Mouse (Mus musculus) layer of hippocampus, postnatal 36 days (tissue): Measurements from ENCODE around the gene Asb8. TPM values are rescaled to one million over a fixed set of nuclear protein-coding genes. Genes with fewer than 3 reads are reported as not detected.

Source experiments
- DNase-seq, 2 experiments: peaks; one replicate each; pipeline ENCODE4 v3.0.0; 2022
- total RNA-seq, 2 experiments: library from RNA; stranded (reverse); gene quantifications; 2 replicates each; pipeline ENCODE4 v1.2.3; 2021

Gene Asb8
- 10 to 100 TPM; 46.6 to 52.1 TPM for total RNA-seq

DNA sequence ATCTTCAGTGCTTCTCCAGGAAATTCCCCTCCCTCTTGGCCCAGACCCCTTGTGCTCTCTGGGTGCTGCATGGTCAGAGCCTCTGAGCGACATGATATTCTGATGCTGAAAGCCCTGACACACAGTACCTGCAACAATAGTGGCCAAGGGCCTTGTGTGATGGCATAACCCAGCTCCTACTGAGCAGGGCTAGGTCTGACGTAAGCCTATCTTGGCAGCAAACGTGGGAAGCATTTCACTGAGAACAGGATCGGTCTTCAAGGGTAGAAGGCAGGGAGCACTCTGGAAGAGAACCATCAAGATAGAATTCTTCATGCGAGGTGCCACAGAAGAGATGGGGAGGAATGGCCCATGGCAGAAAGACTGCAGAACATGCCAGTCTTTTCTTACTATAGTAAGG, at the start of gene Asb8:
Asb8 (minus strand) TSS at position 101 of the 400 bp plus-strand sequence.
- DNase-seq, result no peak

DNA sequence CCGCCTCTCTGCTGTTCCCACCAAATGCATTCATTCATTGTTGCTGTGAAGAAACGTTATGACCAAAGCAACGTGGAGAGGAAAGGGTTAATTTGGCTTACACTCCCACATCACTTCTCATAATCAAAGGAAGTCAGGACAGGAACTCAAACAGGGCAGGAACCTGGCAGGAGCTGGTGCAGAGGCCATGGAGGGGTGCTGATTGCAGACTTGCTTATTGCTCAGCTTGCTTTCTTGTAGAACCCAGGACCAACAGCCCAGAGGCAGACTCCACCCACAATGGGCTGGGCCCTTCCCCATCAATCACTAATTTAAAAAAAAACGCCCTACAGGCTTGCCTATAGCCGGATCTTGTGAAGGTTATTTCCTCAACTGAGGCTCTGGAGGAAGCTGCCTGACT, 48.7 kb upstream of the Asb8 start:
- no peak for DNase-seq

- DNase-seq, result no peak
Measured at GRCm38 (mm10) chr15:98213336-98213870, 48.0 kb upstream of the Asb8 start.

- DNase-seq, result no peak
Measured at GRCm38 (mm10) chr15:98209676-98210075, 44.3 kb upstream of the Asb8 start.

GRCm38 (mm10) chr15:98195442-98195841, 30.0 kb upstream of the Asb8 start, which contains the start of gene Olfr288:
Gene Olfr288, minus strand, starts transcription at chr15:98195542.
- DNase-seq, result no peak

GRCm38 (mm10) chr15:98184456-98184855, 19.0 kb upstream of the Asb8 start:
- DNase-seq, result no peak

GRCm38 (mm10) chr15:98181856-98182570, 16.6 kb upstream of the Asb8 start:
- DNase-seq, result no peak

GRCm38 (mm10) chr15:98181132-98181711, 15.8 kb upstream of the Asb8 start:
- DNase-seq, result peak; percentile 85 to 89

GRCm38 (mm10) chr15:98180567-98181131, 15.2 kb upstream of the Asb8 start:
- DNase-seq, result no peak

DNA sequence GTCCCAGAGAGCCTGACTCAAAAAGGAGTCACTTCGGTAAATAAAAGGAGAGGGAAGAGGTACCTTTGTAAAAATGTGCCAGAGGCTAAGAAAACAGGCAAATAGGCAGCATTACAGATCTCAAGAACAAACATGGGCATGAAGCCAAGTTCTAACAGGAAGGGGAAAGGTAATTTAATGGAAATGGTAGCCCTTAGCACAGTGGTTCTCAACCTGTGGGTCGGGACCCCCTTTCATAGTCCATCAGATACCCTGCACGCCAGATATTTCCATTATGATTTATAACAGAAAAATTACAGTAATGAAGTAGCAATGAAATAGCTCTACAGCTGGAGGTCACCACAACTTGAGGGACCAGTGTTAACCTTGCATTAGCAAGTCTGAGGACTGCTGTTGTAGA, 11.9 kb upstream of the Asb8 start:
- DNase-seq, result no peak

- DNase-seq, result peak; percentile 65 to 66
Measured at GRCm38 (mm10) chr15:98173821-98174220, 8.4 kb upstream of the Asb8 start.

- DNase-seq, result no peak
Measured at GRCm38 (mm10) chr15:98172113-98172512, 6.7 kb upstream of the Asb8 start.

- no peak for DNase-seq
Measured at GRCm38 (mm10) chr15:98170917-98171316, 5.5 kb upstream of the Asb8 start.

GRCm38 (mm10) chr15:98170365-98170764, 4.9 kb upstream of the Asb8 start:
- DNase-seq, result peak; percentile 54 to 62

- DNase-seq, result peak in 1 of 2 experiments; percentile 13
Measured at GRCm38 (mm10) chr15:98168622-98169004, 3.2 kb upstream of the Asb8 start.

GRCm38 (mm10) chr15:98167645-98168621, 2.5 kb upstream of the Asb8 start:
- peak; percentile 90 to 91 for DNase-seq

DNA sequence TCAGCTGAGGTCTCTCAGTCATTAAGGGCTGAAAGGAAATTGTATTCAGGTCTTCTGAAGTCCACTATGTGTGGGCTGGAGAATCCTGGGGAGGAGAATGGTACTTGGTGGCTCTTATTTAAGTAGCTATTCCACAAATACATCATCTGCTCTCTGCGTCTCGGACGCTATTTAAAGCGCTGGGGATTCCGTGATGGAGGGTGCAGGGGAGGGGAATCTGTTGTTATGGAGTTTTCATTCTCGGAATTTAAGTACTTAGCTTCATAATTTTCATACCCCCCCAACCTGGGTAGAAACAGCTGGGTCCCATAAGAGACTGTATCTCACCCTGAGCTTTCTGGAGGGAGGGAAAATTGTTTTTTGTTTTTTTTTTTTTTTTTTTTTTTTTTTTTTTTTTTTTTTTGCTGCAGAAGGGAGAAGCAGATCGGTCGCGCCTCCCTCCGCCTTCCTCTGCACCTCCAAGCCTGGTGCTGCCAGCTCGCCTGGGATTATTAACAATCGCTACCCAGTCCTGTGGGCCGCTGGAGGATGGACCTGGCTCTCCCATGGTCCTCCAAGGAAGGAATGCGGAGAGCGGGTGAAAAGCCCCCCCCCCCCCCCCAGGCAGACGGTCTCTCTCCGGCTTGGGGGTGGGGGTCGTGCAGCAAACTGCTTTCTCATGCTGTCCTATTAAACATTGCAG, 1.7 kb upstream of the Asb8 start, which contains the start of gene Ccdc184:
Ccdc184 (plus strand) TSS at position 196 of the 682 bp plus-strand sequence.
- DNase-seq, result no peak

GRCm38 (mm10) chr15:98162561-98162960, 2.9 kb downstream of the Asb8 start:
- no peak for DNase-seq

GRCm38 (mm10) chr15:98161026-98161805, 4.2 kb downstream of the Asb8 start:
- DNase-seq, result no peak

DNA sequence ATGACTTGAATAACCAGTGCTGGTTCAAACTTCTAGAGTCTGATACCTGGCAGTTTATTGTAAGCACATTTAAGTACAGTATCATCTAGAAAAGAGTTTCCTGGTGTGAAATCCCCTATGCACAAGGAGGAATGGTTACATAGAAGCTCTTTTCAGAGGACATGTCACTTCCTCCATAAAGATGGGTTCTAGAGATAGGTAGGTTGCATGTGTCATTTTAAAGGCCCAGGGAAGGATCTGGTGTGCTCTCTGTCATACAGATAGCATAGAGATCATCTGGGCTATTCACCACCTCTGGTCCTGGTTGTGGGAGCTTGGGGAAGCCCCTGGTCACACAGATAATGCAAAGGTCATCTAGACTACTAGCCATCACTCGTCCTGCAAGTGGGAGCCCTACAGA, 8.2 kb downstream of the Asb8 start:
- no peak for DNase-seq

- no peak for DNase-seq
Measured at GRCm38 (mm10) chr15:98155944-98156343, 9.5 kb downstream of the Asb8 start.
